Mouse (Mus musculus): ENCODE results near the gene Nppb.

The Nppb gene

DNA sequence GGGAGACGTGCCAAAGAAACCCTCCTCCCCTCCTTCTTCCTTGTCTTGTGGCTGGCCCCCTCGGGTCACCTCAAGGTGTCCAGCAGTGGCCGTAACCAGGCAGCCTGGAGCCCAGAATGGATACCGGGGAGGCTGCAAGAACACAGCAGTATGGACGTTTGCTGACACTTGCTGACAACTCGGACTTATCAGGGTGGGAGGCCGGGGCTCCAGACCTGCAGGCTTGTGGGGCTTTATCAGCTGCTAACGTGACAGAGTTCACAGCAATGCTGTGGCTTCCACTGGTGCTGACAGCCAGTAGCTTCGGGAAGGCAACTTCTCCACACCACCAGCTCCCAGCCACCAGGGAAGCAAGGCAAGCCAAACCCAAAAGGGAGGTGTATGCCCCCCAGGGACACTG, 16.3 kb upstream of the Nppb start:
- DNase-seq (ENCODE audit: inconsistent age in 2 of 2, low spot score in 1 of 2): no peak

DNA sequence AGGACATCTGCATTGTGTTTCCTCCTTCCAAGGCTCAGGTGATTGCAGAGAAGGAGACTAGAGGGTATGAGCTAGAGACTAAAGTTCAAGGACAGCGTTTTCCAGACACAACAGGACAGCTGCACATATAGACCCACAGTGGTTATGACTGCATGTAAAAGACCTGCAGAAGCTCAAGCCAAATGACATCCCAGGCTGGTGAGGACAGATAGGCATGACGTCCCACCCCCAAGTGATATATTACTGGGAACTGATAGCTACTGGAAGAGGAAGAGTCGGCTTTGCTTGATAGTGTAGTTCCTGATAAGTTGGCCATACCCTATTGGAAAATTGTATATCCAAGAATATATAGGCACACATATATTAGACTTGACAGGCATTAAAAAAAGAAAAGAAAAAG, 9.4 kb upstream of the Nppb start:
- no peak for DNase-seq (ENCODE audit: inconsistent age in 2 of 2, low spot score in 1 of 2)

DNA sequence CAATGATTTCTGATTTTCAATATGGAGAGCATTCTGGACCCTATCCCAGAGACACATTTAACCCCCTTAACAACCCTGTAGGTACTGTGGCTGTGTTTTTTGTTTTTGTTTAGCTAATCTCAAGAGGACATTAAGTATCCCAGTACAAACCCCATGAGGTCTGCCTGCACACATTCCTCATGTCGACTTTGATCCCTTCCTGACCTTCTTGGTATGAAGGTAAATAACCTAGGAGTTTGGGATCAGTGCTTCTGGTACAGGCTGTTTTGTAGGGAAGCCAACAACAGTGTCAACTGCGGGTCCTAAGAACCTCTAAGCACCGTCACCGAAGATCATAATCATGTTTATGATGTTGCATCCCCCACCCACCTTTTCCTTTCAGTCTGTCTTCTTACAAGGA, 7.9 kb upstream of the Nppb start:
- DNase-seq (ENCODE audit: inconsistent age in 2 of 2, low spot score in 1 of 2): no peak

DNA sequence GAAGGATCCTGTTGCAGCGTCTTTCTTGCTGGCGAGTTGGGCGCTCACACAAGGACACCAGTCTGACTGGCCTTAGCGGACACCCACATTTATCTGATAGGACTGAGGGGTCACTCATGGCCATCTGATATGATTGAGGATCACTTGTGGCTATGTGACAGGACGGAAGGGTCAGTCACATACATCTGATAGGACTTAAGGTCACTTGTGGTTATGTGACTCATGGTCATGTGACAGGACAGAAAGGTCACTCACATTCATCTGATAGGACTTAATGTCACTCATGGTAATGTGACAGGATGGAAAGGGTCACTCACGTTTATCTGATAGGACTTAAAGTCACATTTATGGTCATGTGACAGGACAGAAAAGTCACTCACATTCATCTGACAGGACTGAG, 7.2 kb upstream of the Nppb start:
- DNase-seq (ENCODE audit: inconsistent age in 2 of 2, low spot score in 1 of 2): peak; percentile 27 to 75

DNA sequence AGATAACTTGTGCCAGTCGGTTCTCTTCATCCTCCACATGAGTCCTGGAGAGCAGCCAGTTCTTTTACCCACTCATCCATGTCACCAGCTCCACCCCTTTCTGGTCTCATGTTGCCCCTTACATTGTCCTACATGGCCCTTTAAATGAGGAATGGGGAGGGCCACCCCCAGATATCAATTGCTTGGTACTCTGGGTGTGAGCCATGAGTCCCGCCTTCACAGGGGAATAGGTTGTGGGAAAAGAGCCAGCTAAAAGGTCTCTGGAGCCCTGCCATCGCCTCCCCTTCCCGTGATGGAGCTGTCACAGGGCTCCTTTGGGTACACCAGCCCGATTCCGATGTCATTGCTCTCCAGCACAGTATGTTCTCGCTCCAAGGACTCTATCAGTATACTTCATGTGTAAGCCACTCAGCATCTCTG, 6.1 kb upstream of the Nppb start:
- DNase-seq (ENCODE audit: inconsistent age in 2 of 2, low spot score in 1 of 2): peak in 1 of 2 experiments; percentile 67

DNA sequence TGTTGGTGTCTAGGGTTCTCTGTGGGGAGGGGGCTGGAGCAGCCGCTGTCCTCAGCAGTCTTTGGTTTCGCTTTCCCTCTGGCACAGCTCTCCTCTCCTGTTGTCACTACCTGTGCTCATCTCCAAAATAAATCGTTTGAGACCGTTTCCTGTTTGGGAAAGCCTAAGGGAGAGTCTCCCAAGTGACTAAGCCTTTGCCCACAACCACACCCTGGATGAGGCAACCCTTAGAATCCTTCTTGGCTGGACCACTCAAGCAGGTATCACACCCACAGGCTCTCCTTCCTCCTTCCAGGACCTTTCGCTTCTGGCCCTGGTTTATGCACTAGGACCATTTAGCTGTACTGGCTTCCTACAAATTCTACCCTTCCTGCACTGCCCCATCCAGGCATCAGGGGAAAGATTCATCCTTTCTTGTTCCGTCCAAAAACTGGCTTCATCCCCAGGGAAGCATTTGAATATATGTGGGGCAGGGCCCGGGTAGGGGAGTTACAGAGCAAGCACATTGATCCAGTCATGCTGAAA, 8.0 kb downstream of the Nppb start:
- DNase-seq (ENCODE audit: inconsistent age in 2 of 2, low spot score in 1 of 2): no peak

DNA sequence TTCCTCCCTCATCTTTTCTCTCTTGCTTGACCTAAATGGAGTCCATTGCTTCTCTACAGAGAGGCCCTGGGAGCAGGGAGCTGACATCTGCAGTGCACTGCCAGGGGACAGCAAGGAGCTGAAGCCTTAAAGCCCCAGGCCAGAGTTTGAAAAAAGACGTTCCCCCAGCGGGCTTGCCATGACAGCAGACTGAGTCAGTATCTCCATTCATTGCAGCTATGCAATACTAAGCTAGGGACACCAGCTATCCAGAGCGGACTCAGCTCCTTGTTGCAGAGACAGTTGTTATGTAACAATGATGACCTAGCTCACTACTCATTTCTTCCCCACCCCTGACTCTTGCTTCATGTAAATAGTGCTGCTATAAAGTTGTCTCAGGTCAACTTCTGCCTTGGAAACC, 9.7 kb downstream of the Nppb start:
- peak in 1 of 2 experiments; percentile 72 for DNase-seq (ENCODE audit: inconsistent age in 2 of 2, low spot score in 1 of 2)

DNA sequence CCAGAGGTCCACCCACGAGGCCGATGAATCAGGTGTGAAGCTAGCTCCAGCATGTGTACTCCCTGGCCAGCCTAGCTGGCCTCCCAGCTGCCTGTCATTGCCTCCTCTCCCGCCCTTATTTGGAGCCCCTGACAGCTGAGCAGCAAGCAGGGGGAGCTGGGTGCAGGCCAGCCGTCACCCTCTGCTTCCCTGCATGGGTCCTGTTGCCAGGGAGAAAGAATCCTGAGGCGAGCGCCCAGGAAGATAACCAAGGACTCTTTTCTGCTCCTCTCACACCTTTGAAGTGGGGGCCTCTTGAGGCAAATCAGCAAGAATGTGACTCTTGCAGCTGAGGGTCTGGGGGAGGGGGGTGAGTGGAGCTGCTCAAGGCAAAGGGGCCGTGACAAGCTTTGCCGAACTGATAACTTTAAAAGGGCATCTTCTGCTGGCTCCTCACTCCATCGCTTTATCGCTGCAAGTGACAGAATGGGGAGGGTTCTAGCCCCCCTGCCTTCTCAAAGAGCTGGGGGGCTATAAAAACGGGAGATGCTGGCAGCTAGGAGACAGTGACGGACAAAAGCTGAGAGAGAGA, 14.7 kb downstream of the Nppb start, which contains the start of gene Nppa:
TSS of gene Nppa (plus strand) at position 521 of the 571 bp plus-strand sequence.
- no peak for DNase-seq (ENCODE audit: inconsistent age in 2 of 2, low spot score in 1 of 2)

DNA sequence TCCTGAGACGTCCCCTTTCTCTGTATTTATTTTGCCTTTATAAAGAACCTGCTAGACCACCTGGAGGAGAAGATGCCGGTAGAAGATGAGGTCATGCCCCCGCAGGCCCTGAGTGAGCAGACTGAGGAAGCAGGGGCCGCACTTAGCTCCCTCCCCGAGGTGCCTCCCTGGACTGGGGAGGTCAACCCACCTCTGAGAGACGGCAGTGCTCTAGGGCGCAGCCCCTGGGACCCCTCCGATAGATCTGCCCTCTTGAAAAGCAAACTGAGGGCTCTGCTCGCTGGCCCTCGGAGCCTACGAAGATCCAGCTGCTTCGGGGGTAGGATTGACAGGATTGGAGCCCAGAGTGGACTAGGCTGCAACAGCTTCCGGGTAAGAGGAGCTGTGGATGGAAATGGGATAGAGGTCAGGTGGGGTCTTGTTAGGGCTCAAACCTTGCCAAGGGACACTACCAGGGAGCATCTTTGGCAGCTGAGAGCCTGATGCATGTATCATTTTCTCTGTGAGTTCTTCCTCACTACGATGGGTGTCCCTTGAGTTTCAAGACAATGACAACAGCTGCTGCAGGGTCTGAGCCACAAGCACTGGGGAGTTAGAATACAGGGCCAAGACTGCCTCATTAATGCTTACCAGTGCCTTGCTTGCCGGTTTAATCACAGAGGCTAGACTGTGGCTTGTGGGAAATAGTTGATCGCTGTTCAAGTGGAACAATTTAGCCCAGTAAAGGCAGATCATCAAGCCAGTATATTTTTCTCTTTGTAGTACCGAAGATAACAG, 15.6 kb downstream of the Nppb start:
- no peak for DNase-seq (ENCODE audit: inconsistent age in 2 of 2, low spot score in 1 of 2)

DNA sequence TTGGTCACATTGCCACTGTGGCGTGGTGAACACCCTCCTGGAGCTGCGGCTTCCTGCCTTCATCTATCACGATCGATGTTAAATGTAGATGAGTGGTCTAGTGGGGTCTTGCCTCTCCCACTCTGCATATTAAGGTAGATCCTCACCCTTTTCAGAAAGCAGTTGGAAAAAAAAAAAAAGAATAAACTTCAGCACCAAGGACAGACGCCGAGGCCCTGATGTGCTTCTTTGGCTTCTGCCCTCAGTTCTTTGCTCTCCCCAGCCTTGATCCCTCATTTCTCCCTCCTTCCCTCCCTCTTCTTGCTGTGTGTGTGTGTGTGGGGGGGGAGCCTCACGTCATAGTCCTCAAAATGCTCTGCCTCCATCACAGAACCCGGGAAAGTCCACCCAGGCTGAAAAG, 16.3 kb downstream of the Nppb start:
- DNase-seq (ENCODE audit: inconsistent age in 2 of 2, low spot score in 1 of 2): no peak

DNA sequence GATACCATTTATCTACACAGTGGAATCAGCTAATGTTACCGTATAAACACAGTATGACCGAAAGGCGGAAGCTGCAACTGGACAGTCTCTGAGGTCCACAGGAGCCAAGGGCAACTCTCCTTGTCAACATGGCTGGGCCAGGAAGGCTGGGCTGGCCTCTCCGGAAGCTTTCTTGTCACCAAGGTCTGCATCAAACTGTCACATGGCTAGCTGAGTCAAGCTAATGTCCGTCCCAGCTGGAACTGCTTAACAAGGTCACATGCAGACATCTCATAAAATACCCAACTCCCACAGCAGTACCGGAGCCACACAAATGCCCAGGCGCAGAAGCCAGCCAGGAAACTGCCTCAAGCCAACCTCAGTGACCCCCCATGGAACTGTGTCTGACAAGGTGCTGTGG, 18.8 kb downstream of the Nppb start:
- peak; percentile 74 to 88 for DNase-seq (ENCODE audit: inconsistent age in 2 of 2, low spot score in 1 of 2)

DNA sequence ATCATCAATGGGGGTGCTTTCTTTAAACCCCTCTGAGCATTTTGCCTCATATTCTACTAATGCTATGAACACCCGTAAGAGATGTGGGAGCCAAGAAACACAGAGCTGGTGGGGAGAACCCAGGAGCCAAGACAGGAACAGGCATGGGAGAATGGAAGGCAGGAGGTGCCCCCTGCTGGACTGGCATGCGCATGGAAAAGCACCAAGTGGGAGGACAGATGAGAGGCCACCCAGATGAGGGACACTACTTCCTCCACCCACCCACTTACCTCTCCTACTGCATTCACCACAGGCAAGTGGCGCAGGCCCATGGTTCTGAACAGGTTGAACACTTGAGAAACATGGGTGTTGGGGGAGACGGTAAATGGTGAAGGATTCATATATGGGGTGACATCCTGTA, 22.8 kb downstream of the Nppb start:
- peak; percentile 60 to 86 for DNase-seq (ENCODE audit: inconsistent age in 2 of 2, low spot score in 1 of 2)

DNA sequence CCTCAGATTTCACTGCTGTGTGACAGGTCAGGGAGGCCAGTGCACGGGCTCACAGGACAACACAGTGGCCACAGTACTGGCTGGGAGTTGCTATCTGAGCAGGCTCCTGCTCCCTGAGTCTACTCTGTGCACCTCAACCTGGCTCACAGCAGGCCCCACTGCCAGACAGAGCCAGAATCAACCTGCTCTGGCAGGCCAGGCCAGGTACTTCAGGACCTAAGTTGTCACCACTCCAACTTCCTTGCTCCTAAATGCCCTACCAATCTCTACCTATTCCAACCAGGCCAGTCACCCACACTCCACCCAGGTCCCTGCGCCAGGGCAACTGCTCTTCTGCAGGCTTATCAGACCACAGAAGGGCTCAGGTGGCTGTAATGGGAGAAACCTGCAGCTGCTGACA, 24.1 kb downstream of the Nppb start:
- DNase-seq (ENCODE audit: inconsistent age in 2 of 2, low spot score in 1 of 2): no peak

DNA sequence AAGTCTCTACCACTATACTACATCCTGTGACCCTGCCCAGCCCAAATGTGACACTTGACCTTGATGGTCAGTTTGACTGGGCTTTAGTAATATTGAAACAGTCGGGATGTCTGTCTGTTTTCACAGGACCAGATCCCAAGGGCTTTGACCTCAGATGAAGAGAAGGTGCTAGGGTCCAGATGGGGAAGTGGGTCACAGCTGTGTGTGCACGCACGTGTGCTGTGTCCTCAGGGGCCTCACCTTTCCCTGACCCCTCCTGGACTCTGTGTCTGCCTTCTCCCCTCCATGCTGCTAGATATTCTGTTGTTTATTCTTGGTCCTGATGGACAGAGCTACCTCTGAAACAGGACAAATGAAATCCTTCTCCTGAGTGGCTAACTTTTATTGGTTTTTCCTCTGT, 25.7 kb downstream of the Nppb start:
- DNase-seq (ENCODE audit: inconsistent age in 2 of 2, low spot score in 1 of 2): no peak

DNA sequence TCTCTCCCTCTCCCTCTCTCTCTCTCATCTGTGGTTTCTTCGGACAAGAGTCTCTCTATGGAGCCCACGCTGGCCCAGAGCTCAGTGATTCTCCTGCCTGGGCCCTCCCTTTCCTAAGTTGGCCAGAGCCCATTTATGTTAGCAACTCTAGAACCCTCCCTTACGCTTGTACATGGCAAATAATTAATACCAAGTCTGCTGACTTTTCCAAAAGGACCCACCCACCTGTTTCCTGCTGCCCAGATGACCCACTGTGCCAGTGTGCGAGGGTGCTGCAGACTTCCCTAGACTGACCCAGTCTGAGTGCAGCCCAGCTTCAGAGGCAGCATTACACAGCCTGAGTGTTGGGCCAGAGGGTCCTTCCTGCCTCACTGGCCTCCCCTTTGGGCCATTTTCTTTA, 26.6 kb downstream of the Nppb start:
- DNase-seq (ENCODE audit: inconsistent age in 2 of 2, low spot score in 1 of 2): no peak

DNA sequence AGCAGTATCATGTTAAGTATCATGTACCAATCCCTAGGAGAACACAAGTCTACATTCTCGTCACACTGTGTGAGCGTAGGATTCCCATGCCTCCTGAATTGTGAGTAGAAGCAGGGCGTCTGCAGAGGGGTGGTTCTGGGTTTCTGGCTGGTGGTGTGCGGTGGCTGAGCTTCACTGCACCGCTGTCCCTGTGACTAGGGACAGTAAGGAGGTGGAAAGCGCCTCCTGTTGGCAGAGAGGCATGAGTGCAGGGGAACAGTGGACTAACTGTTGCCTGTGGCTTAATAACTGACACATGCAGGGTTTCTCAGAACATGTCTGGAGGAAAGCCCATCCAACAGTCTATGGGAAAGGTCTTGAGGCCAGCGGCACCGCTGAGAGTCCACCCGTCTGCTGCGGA, 29.8 kb downstream of the Nppb start:
- DNase-seq (ENCODE audit: inconsistent age in 2 of 2, low spot score in 1 of 2): peak in 1 of 2 experiments; percentile 53

DNA sequence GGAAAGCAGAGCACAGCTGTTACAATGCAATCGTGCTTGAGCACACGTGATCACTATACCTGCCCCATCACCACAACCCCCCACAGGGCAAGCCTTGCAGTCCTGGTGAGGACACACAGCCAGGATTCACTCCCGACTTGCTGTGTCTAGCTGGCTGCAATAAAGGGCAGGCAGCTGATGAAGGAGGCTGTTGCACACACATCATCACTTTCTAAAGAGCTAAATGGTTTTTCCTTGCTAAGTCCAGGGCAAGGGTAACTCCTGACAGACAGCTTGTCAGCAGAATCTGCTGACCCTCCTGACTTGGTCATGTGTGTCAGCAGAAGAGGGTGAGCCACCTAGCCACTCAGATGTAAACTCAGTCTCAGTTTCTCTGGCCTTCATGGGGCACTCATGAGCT, 31.4 kb downstream of the Nppb start:
- DNase-seq (ENCODE audit: inconsistent age in 2 of 2, low spot score in 1 of 2): no peak

DNA sequence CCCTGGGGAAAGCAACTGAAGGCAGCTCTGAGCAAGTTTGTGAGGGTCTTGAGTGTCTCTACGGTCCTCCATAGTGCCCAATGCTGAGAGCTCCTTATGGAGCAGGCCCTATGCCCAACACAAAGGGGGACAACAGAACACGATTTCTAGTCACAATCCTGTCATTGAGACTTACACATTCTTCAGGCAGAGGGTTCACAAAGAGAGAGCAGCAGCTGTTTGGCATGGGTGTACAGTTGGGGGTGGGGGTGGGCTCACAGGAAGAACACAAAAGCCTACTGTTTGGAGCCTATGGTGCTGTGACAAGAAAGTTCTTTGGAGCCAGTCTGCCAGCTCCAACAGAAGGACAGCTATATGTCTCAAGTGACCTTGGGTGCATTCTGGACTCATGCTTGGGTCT, 32.8 kb downstream of the Nppb start:
- DNase-seq (ENCODE audit: inconsistent age in 2 of 2, low spot score in 1 of 2): no peak

DNA sequence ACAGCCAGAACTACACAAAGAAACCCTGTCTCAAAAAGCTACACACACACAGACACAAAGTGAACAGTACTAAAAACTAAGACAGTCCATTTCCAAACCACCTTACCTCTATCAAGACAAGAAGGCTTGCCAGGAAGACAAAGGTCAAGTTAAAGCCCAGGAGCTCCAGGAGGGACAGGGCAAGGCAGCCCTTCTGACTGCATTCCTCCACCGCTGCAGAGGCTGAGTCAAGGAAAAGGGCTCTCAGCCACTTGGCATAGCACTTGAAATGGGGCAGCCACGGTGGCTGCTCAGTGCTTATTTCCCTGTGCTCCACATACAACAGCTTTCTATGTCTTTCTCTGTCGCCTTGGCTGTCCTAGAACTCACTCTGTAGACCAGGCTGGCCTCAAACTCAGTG, 38.4 kb downstream of the Nppb start:
- DNase-seq (ENCODE audit: inconsistent age in 2 of 2, low spot score in 1 of 2): no peak

DNA sequence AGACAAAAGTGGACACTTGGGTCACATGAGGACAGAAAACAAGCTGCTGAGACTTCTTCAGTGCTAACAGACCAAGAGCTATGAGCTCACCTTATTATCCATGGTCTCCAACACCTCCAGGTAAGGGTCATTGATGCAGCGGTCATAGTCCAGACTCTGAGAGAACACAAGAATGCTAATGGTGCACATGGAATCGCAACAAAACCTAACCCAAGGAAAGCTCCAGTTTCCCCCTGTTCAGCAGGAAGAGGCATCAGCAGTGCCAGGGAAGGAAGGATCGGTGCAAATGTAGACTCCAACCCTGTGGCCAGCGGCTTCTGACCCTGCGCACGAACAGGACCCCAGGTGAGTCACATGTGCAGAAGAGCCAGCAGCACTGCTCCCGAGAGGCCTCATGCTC, 43.7 kb downstream of the Nppb start:
- DNase-seq (ENCODE audit: inconsistent age in 2 of 2, low spot score in 1 of 2): no peak

DNA sequence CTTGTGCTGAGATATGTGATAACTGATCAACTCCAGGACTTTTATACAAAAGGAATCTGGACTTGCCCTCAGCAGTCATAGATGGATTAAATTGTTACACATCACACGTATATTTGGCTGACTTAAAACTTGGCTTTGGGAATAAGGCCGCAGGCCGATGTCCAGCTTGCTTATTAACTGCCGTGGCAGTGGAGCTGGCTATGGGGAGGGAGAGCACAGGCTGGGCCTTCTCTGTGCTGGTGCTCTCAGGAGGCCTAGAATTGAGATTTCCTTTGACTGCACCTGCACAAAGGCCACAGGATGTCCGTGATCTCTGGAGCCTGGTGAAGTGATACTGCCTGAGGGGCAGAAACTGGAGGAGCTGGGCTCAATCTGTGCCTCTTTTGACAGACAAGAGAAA, 44.9 kb downstream of the Nppb start:
- no peak for DNase-seq (ENCODE audit: inconsistent age in 2 of 2, low spot score in 1 of 2)

DNA sequence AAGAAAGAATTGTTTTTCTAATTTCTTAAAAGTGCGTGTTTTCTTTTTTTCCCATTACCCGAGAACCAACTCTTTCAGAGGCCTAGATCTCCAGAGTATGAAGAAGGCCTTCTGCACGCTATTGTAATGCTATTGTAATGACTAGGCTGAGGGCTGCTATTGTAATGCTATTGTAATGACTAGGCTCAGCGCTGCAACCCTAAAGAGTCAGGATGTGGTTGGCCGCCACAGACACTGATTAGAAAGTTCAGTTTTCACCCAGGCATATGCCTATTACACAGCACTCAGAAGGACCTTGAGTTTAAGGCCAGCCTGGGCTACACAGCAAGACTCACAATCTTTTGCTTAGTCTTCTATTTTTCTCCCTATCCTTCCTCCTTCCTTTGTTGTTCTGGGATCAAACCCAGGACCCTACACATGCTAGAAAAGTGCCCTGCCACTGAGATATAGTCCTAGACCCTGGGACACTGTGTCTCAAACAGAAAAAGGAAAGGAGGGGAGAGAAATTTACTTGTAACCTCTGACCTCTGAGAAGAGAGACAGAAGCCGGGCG, 48.3 kb downstream of the Nppb start:
- no peak for DNase-seq (ENCODE audit: inconsistent age in 2 of 2, low spot score in 1 of 2)
